Mouse (Mus musculus) cerebellum, adult 2 months (tissue): ENCODE results near the gene Xndc1.

Experiments used
- CTCF ChIP-seq: fragments of 200-500 bp; IDR thresholded peaks from 2 replicates; pipeline ENCODE4 v1.5.1; 2011; ENCODE audit warnings: low read depth, mild to moderate bottlenecking, control low read depth, low read length, moderate library complexity, borderline replicate concordance; ENCODE audit not compliant: insufficient read depth
- POLR2A ChIP-seq: fragments of 200-500 bp; IDR thresholded peaks from 2 replicates; pipeline ENCODE4 v1.6.1; 2011; ENCODE audit warnings: low read length, control low read depth, borderline replicate concordance; ENCODE audit not compliant: insufficient read depth

GRCm38 (mm10) chr7:102132395-102132794 lies 67.1 kb downstream of the Xndc1 start:
- TF ChIP-seq POLR2A, result no peak
- TF ChIP-seq CTCF, result no peak
